Mouse (Mus musculus) CH12F3 (cell line): ENCODE measurements around the gene A630010A05Rik.
"Not testable (repeated sequence)": the region's sequence is repeated elsewhere in the genome, so short reads cannot be mapped to it uniquely, and the experiment has no call there.

Experiments
- in situ Hi-C: fragments of 300-500 bp; cut with MboI; formaldehyde crosslinking; loops from 2 replicates; pipeline ENCODE4 v1.14.3; 2020; ENCODE audit warnings: low sequenced_read_pairs

Gene A630010A05Rik

GRCm38 (mm10) chr16:14562017-14562416 is at the start of gene A630010A05Rik:
TSS of gene A630010A05Rik (plus strand) at chr16:14562317.
- in situ Hi-C loops: no loop called here

GRCm38 (mm10) chr16:14535766-14536165 is 26.4 kb upstream of the A630010A05Rik start:
- in situ Hi-C loops: no loop called here

- in situ Hi-C loops: not testable (repeated sequence)
Measured at GRCm38 (mm10) chr16:14557191-14557590, 4.9 kb upstream of the A630010A05Rik start.
